Mouse (Mus musculus): ENCODE results near the gene Olfr31. TPM values are rescaled to one million over a fixed set of nuclear protein-coding genes. Genes with fewer than 3 reads are reported as not detected.

The Olfr31 gene
- not detected for total RNA-seq (2021)
- long read RNA-seq, experiment 1 = 0 reads
- long read RNA-seq, experiment 2 = 0 reads

- intact Hi-C loops (cut with DNase I) = no loop called here
- DNase-seq = no peak
These were observed at the start of gene Olfr31 for GRCm38 (mm10) chr14:14322528-14322927. Gene Olfr31 (plus strand): TSS chr14:14322828.

GRCm38 (mm10) chr14:14294426-14294825, 28.2 kb upstream of the Olfr31 start:
- peak; percentile 4 to 19 for DNase-seq
- intact Hi-C loops (cut with DNase I) = no loop called here

GRCm38 (mm10) chr14:14308938-14309337, 13.7 kb upstream of the Olfr31 start:
- no peak for DNase-seq
- intact Hi-C loops (cut with DNase I) = no loop called here

GRCm38 (mm10) chr14:14309416-14309815, 13.2 kb upstream of the Olfr31 start:
- DNase-seq = no peak
- intact Hi-C loops (cut with DNase I) = no loop called here

GRCm38 (mm10) chr14:14345113-14345871, 22.7 kb downstream of the Olfr31 start:
- DNase-seq = peak; percentile 91 to 93
- intact Hi-C loops (cut with DNase I) = loop anchor here (10.0 kb wide), 1 partner anchor 360 kb away; the partner anchor contains the start of gene Slc4a7

GRCm38 (mm10) chr14:14345948-14346812, 23.6 kb downstream of the Olfr31 start, which contains the start of gene Il3ra:
Gene Il3ra (plus strand): TSS chr14:14346275.
- peak; percentile 75 to 78 for DNase-seq
- intact Hi-C loops (cut with DNase I) = loop anchor here (10.0 kb wide), 1 partner anchor 359 kb away; the partner anchor contains the start of gene Slc4a7

GRCm38 (mm10) chr14:14346813-14347100, 24.1 kb downstream of the Olfr31 start:
- intact Hi-C loops (cut with DNase I) = loop anchor here (10.0 kb wide), 1 partner anchor 358 kb away; the partner anchor contains the start of gene Slc4a7
- no peak for DNase-seq

GRCm38 (mm10) chr14:14347151-14347835, 24.7 kb downstream of the Olfr31 start:
- intact Hi-C loops (cut with DNase I) = loop anchor here (10.0 kb wide), 1 partner anchor 358 kb away; the partner anchor contains the start of gene Slc4a7

GRCm38 (mm10) chr14:14347836-14348621, 25.4 kb downstream of the Olfr31 start:
- intact Hi-C loops (cut with DNase I) = loop anchor here (10.0 kb wide), 1 partner anchor 357 kb away; the partner anchor contains the start of gene Slc4a7
- peak in 1 of 2 experiments; percentile 34 for DNase-seq

More at GRCm38 (mm10) chr14:14347151-14347835, 24.7 kb downstream of the Olfr31 start:
- peak in 1 of 2 experiments; percentile 41 for DNase-seq

- DNase-seq = peak in 1 of 2 experiments; percentile 4
These were observed 26.2 kb downstream of the Olfr31 start for GRCm38 (mm10) chr14:14348674-14349401.

GRCm38 (mm10) chr14:14349485-14350262, 27.0 kb downstream of the Olfr31 start:
- intact Hi-C loops (cut with DNase I) = loop anchor here (10.0 kb wide), 1 partner anchor 355 kb away; the partner anchor contains the start of gene Slc4a7
- peak in 1 of 2 experiments; percentile 11 for DNase-seq

More at GRCm38 (mm10) chr14:14348674-14349401, 26.2 kb downstream of the Olfr31 start:
- intact Hi-C loops (cut with DNase I) = loop anchor here (10.0 kb wide), 1 partner anchor 356 kb away; the partner anchor contains the start of gene Slc4a7

GRCm38 (mm10) chr14:14350263-14351147, 27.9 kb downstream of the Olfr31 start:
- intact Hi-C loops (cut with DNase I) = no loop called here
- no peak for DNase-seq

- no peak for DNase-seq
- intact Hi-C loops (cut with DNase I) = no loop called here
These were observed 28.5 kb downstream of the Olfr31 start for GRCm38 (mm10) chr14:14351148-14351455.

GRCm38 (mm10) chr14:14351721-14352590, 29.3 kb downstream of the Olfr31 start:
- intact Hi-C loops (cut with DNase I) = no loop called here
- DNase-seq = no peak

- DNase-seq = no peak
- intact Hi-C loops (cut with DNase I) = no loop called here
These were observed 30.0 kb downstream of the Olfr31 start for GRCm38 (mm10) chr14:14352606-14353005.

Measured in heart, postnatal 14 days (tissue).